Mouse (Mus musculus): ENCODE data around the gene Catsper1. TPM values are rescaled to one million over a fixed set of nuclear protein-coding genes. Genes with fewer than 3 reads are reported as not detected.
A peak's percentile ranks its signal among the peaks of the same experiment; 100 is the strongest.

The Catsper1 gene
- not detected in 2 replicates for polyA plus RNA-seq (2014; fragmentation: Nextera tagmentation; extraction: Ambion mirVana)

DNA sequence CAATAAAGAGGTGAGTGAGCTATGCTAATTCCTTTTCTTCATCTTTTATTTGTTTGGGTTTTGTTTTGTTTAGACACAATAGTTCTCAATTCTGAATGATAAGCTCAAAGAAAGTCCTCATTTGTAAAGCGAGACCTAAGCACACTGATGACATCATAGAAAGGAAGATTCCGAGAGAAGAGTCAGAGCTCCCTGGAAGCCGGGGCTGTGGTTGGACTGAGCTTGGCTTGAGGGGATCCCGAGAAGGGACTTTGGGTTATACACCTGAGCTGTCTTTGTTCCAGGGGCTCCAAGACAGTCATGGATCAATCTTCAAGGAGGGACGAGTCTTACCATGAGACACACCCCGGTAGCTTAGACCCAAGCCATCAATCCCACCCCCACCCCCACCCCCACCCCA is at the start of gene Catsper1:
Catsper1 (plus strand) TSS at position 301 of the 400 bp plus-strand sequence.
- ATAC-seq (ENCODE audit: low read depth): no peak
- H3K4me3 ChIP-seq (ENCODE audit: low read depth, low read length): no peak within 1 kb of the TSS
- no peaks in the 10 kb centered on the region for H3K36me3 ChIP-seq (ENCODE audit: control insufficient read depth, insufficient read depth, low read length)
- no peaks in the 10 kb centered on the region for H3K9me3 ChIP-seq (ENCODE audit: control insufficient read depth, low read length)
- H3K4me1 ChIP-seq (ENCODE audit: control insufficient read depth, insufficient read depth, low read length): no peaks in the 10 kb centered on the region
- H3K9ac ChIP-seq (replicated peaks; ENCODE audit: low read depth, low read length): no peak within 1 kb of the TSS
- H3K27ac ChIP-seq (ENCODE audit: low read depth, low read length): no peak within 1 kb of the TSS
- WGBS: 89% methylated on average over 6 of the region's 6 CpGs
- no peaks in the 10 kb centered on the region for H3K27me3 ChIP-seq (ENCODE audit: control insufficient read depth, insufficient read depth, low read length)
- H3K4me2 ChIP-seq (ENCODE audit: low read depth, low read length): no peak within 1 kb of the TSS

DNA sequence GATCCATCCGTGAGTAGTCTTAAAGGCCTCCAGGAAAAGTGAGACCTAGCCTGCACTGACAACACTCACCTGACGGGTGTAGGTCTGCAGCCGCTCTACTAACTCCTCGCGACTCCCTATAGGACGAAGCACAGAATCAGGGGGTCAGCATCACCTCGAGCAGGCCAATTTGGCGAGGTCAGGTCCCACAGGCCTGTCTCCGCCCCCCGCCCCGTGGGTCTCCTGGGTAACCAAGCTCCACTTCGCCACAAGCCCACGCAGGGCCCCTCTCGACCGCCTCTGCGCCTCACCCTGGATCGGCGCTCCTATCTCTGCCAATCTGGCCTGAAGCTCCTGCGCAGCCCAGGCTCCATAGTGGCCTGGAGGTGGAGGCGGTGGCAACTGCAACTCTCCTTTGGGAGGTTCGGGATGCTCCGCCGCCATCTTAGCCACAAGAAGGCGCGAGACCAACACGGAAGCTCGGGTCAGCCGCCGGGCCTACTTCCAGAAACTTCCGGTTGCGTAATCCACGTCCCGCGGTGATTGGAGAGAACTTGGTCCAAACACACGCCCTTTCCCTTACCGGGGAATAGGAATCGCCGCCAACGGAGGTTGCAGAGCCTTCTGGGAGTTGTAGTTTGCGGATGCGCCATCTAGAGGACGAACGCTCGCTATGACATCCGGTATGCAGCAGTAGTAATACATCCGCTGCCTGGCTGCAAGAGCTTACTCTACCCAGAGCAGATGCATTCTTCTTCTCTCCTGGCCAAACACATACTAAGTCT is 40.4 kb upstream of the Catsper1 start, which contains the start of gene Sf3b2:
Sf3b2 (minus strand) TSS at position 484 of the 764 bp plus-strand sequence.
- Histone ChIP-seq H3K9me3 (ENCODE audit: control insufficient read depth, low read length) (no peaks in the 10 kb centered on the region), H3K4me1 (ENCODE audit: control insufficient read depth, insufficient read depth, low read length) (peaks cover 28% of the 10 kb centered on the region), H3K4me3 (ENCODE audit: low read depth, low read length) (peak within 1 kb of the TSS; percentile 91), H3K27me3 (ENCODE audit: control insufficient read depth, insufficient read depth, low read length) (no peaks in the 10 kb centered on the region), H3K27ac (ENCODE audit: low read depth, low read length) (peak within 1 kb of the TSS; percentile 85), H3K36me3 (ENCODE audit: control insufficient read depth, insufficient read depth, low read length) (peaks cover 26% of the 10 kb centered on the region), H3K4me2 (ENCODE audit: low read depth, low read length) (peak within 1 kb of the TSS; percentile 73), H3K9ac (replicated peaks; ENCODE audit: low read depth, low read length) (peak within 1 kb of the TSS; percentile 70)
- WGBS: under 1% methylated on average over 46 of the region's 46 CpGs
- ATAC-seq (ENCODE audit: low read depth): peak; percentile 96

DNA sequence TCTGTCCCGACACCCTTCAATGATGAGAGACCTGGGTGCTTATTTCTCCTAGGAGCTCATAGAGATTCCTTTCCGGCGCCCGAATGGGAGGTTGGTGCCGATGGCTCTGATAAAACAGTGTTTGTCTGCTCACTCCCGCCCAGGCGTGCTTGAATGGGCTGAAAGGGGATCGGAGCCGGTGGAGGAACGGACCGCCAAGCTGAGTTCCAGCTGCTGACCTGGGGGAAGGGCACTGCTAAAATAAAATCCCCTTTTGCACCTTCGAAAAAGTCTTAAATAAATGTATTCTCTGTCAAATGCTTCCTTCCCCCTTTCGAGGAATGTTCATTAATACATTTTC is 39.8 kb upstream of the Catsper1 start:
- 6% methylated on average over 13 of the region's 13 CpGs for WGBS
- peak; percentile 41 for ATAC-seq (ENCODE audit: low read depth)
- Histone ChIP-seq H3K9me3 (ENCODE audit: control insufficient read depth, low read length) (no peaks in the 10 kb centered on the region), H3K4me2 (ENCODE audit: low read depth, low read length) (peak overlapping the region; percentile 73), H3K4me3 (ENCODE audit: low read depth, low read length) (peak overlapping the region; percentile 91), H3K9ac (replicated peaks; ENCODE audit: low read depth, low read length) (peak overlapping the region; percentile 68), H3K36me3 (ENCODE audit: control insufficient read depth, insufficient read depth, low read length) (peaks cover 20% of the 10 kb centered on the region), H3K4me1 (ENCODE audit: control insufficient read depth, insufficient read depth, low read length) (peaks cover 28% of the 10 kb centered on the region), H3K27ac (ENCODE audit: low read depth, low read length) (peak overlapping the region; percentile 85), H3K27me3 (ENCODE audit: control insufficient read depth, insufficient read depth, low read length) (no peaks in the 10 kb centered on the region)

DNA sequence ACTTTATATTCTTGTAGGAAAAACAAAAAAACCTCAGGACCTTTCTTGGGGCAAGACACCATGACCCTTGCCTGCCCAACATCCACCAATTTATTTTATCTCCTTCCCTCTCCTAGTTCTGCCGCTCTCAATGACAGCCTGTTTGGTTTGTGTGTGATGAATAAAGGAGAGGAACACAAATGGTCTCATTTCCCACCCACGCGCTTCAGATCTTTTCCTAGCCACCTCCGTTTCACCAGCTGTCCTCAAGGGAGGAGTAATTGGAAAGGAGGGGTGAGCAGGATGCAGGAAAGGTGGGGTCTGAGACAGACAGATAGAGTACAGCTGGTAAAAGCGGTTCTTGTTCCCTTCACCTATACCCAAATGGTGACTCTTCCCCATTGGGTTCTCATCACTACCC is 38.9 kb upstream of the Catsper1 start:
- no peak overlapping the region for H3K4me2 ChIP-seq (ENCODE audit: low read depth, low read length)
- no peaks in the 10 kb centered on the region for H3K27me3 ChIP-seq (ENCODE audit: control insufficient read depth, insufficient read depth, low read length)
- H3K4me3 ChIP-seq (ENCODE audit: low read depth, low read length): no peak overlapping the region
- H3K9ac ChIP-seq (replicated peaks; ENCODE audit: low read depth, low read length): no peak overlapping the region
- WGBS: 76% methylated on average over 5 of the region's 5 CpGs
- no peak overlapping the region for H3K27ac ChIP-seq (ENCODE audit: low read depth, low read length)
- peaks cover 13% of the 10 kb centered on the region for H3K36me3 ChIP-seq (ENCODE audit: control insufficient read depth, insufficient read depth, low read length)
- no peaks in the 10 kb centered on the region for H3K9me3 ChIP-seq (ENCODE audit: control insufficient read depth, low read length)
- peaks cover 28% of the 10 kb centered on the region for H3K4me1 ChIP-seq (ENCODE audit: control insufficient read depth, insufficient read depth, low read length)
- no peak for ATAC-seq (ENCODE audit: low read depth)

DNA sequence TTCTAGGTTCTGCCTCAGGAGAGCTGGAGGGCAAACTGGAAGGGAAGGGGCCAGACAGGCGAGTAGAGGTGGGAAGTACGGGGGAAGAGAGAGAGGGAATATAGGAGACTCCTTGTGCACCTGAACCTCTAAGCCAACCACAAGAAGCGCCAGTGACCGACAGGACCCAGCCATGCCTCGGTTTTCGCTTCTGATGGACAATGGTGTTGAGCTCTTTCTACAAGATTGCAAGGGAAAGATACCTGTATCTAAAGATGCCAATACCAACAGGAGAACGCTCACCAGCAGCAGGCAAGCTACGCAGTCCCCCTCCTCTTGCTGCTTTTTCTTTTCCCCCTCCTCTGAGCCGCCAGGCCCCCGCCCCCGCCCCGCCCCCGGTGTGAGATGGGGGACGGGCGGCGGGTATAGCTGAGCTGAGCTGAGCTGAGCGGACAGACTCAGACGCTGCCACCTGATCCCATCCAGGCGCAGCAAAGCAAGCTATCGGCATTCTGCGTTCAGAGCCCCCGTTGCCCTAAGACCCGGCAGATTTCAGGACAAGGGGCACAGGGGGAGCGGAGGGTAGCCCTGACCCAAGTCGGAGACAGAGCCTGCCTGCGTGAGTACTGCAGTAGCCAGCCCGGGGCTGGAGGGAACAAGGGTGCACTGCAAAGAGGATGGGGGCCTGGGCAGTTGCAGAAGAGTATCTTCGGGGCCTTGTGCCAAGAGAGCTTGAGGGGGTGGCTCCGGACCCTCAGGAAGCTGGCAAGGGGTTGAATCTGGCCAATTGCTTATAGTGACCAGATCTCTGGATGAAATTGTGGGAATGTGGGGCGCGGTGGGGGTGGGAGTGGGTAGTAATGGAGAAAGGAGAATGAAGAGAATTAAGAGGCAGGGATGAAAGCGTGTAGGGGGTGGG is 37.4 kb upstream of the Catsper1 start, which contains the start of gene Gal3st3:
Gal3st3 (plus strand) TSS at position 429 of the 898 bp plus-strand sequence.
- 5% methylated on average over 29 of the region's 32 CpGs for WGBS
- Histone ChIP-seq H3K9ac (replicated peaks; ENCODE audit: low read depth, low read length) (peak within 1 kb of the TSS; percentile 87), H3K4me2 (ENCODE audit: low read depth, low read length) (peak within 1 kb of the TSS; percentile 61), H3K4me1 (ENCODE audit: control insufficient read depth, insufficient read depth, low read length) (peaks cover 28% of the 10 kb centered on the region), H3K9me3 (ENCODE audit: control insufficient read depth, low read length) (no peaks in the 10 kb centered on the region), H3K4me3 (ENCODE audit: low read depth, low read length) (peak within 1 kb of the TSS; percentile 69), H3K36me3 (ENCODE audit: control insufficient read depth, insufficient read depth, low read length) (peaks cover 8% of the 10 kb centered on the region), H3K27me3 (ENCODE audit: control insufficient read depth, insufficient read depth, low read length) (no peaks in the 10 kb centered on the region), H3K27ac (ENCODE audit: low read depth, low read length) (peak within 1 kb of the TSS; percentile 85)
- ATAC-seq (ENCODE audit: low read depth): peak; percentile 55

DNA sequence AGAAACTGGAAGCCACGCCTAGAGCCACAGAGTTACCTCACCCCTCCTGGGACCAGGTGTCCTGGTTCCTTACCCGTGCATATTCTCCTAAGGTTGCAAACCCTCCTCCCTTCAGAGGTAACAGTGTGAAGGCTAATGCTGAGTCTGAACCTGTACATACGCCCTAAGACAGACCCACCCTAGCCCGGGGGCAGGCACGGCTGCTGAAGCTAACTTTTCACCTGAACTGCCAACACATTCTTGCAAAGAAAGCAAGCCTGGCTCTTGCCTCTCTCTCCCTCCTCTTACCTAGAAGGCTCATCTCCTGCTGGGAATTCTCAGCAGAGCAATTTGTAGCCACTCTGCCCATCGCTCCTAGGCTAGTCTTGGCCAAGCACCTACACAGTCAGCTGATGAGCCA is 35.0 kb upstream of the Catsper1 start:
- peaks cover 19% of the 10 kb centered on the region for H3K4me1 ChIP-seq (ENCODE audit: control insufficient read depth, insufficient read depth, low read length)
- no peaks in the 10 kb centered on the region for H3K9me3 ChIP-seq (ENCODE audit: control insufficient read depth, low read length)
- H3K4me2 ChIP-seq (ENCODE audit: low read depth, low read length): no peak overlapping the region
- 83% methylated on average over 6 of the region's 6 CpGs for WGBS
- no peaks in the 10 kb centered on the region for H3K27me3 ChIP-seq (ENCODE audit: control insufficient read depth, insufficient read depth, low read length)
- no peak overlapping the region for H3K27ac ChIP-seq (ENCODE audit: low read depth, low read length)
- no peak overlapping the region for H3K4me3 ChIP-seq (ENCODE audit: low read depth, low read length)
- no peak for ATAC-seq (ENCODE audit: low read depth)
- H3K9ac ChIP-seq (replicated peaks; ENCODE audit: low read depth, low read length): no peak overlapping the region
- H3K36me3 ChIP-seq (ENCODE audit: control insufficient read depth, insufficient read depth, low read length): peaks cover 12% of the 10 kb centered on the region; the same call in 1 of the 2 replicates

DNA sequence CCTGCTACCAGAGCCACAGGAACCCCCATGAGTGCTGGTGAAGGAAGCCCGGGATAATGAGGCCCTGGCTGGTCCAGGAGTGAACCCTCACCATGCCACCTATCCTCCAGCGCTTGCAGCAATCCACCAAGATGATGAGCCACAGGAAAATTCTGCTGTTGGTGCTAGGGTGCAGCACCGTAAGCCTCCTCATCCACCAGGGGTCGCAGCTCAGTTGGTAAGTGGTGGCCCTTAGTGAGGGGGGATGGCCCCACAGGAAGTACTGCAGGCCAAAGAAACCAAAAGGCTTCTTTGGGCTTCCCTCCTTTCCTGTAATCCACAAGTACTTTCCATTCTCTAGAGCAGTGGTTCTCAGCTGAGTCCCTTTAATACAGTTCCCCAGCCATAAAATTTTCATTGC is 33.1 kb upstream of the Catsper1 start:
- Histone ChIP-seq H3K4me1 (ENCODE audit: control insufficient read depth, insufficient read depth, low read length) (peaks cover 12% of the 10 kb centered on the region), H3K9ac (replicated peaks; ENCODE audit: low read depth, low read length) (no peak overlapping the region), H3K27ac (ENCODE audit: low read depth, low read length) (no peak overlapping the region), H3K27me3 (ENCODE audit: control insufficient read depth, insufficient read depth, low read length) (no peaks in the 10 kb centered on the region), H3K4me3 (ENCODE audit: low read depth, low read length) (no peak overlapping the region), H3K36me3 (ENCODE audit: control insufficient read depth, insufficient read depth, low read length) (peaks cover 23% of the 10 kb centered on the region), H3K4me2 (ENCODE audit: low read depth, low read length) (no peak overlapping the region), H3K9me3 (ENCODE audit: control insufficient read depth, low read length) (no peaks in the 10 kb centered on the region)
- no peak for ATAC-seq (ENCODE audit: low read depth)
- WGBS: 25% methylated on average over 4 of the region's 4 CpGs

DNA sequence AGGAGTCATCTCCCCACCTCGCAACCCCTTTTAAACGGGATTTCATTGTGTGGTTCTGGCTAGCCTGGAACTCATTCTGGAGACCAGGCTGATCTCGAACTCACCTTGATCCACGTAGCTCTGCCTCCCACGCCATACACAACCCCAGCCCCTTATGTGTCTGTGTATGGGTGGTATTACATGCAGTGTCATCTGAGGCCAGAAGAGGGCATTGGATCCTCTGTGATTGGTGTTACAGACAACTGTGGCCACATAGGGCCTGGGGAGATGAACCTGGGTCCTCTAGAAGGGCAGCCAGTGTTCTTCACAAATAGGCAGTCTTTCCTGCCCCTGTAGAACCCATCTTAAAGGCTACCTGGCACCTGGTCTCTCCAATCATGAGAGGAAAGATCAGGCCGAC is 29.3 kb upstream of the Catsper1 start:
- H3K27me3 ChIP-seq (ENCODE audit: control insufficient read depth, insufficient read depth, low read length): no peaks in the 10 kb centered on the region
- no peak overlapping the region for H3K4me3 ChIP-seq (ENCODE audit: low read depth, low read length)
- H3K27ac ChIP-seq (ENCODE audit: low read depth, low read length): no peak overlapping the region
- ATAC-seq (ENCODE audit: low read depth): no peak
- no peak overlapping the region for H3K4me2 ChIP-seq (ENCODE audit: low read depth, low read length)
- H3K36me3 ChIP-seq (ENCODE audit: control insufficient read depth, insufficient read depth, low read length): peaks cover 30% of the 10 kb centered on the region
- H3K9me3 ChIP-seq (ENCODE audit: control insufficient read depth, low read length): no peaks in the 10 kb centered on the region
- WGBS: 86% methylated on average over 6 of the region's 6 CpGs
- no peaks in the 10 kb centered on the region for H3K4me1 ChIP-seq (ENCODE audit: control insufficient read depth, insufficient read depth, low read length)
- H3K9ac ChIP-seq (replicated peaks; ENCODE audit: low read depth, low read length): no peak overlapping the region

Data from neural tube, embryonic 14.5 days (tissue).